Mouse (Mus musculus): ENCODE results near the gene Ptrhd1. TPM values are rescaled to one million over a fixed set of nuclear protein-coding genes. Genes with fewer than 3 reads are reported as not detected.

Gene Ptrhd1
- polyA plus RNA-seq (2015; fragmentation: Nextera tagmentation; extraction: Ambion mirVana) = 5.3 and 6.0 TPM in 2 replicates

DNA sequence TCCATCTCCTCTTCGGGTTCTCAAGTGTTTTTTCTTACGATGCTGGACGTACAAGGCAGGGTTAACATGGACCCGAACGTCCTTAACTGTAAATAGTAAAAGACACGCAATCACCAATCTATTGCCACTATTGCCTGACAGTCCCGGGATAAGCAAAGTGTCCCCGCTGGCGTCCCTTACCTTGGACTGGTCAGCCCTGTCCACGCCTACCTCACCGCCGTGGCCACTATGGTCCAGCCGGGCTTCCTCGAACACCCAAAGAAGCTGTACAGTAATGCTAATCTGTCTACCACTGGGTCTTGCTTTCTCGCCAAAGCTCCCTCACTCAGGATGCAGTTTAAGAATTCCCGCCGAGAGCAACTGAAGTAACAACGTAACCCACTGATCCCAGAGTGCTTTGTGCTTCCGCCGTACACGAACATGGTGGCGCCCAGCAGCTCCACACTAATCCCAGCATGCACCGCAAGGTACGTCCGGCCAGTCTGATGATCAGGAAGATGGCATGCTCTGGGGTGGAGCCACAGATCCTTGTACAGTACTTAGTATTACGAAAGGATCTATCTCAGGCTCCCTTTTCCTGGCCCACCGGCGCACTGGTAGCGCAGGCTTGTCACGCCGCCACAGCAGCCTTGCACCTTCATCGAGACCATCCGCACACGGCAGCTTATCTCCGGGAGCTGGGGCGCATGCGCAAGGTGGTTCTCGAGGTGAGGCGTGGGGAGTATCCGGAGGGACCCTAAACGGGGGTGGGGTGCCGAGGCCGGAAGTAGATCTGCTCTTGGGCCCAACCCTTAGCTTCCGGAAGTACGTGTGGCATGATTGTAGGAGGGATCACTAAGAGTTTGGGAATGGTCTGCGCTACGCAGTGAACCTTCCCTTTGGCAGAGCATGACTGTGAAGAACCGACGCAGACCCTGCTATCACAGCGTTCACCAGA lies at the start of gene Ptrhd1, which contains the start of gene Cenpo:
Gene Ptrhd1 (plus strand): TSS at position 456 of the 937 bp plus-strand sequence.
Gene Cenpo (minus strand): TSS at position 723 of the 937 bp plus-strand sequence.
- ATAC-seq (ENCODE audit: insufficient read depth, low FRiP score, low read depth) = peak; percentile 96
- WGBS = under 1% methylated on average over 50 of the region's 50 CpGs
- Histone ChIP-seq H3K9me3 (no peaks in the 10 kb centered on the region), H3K27ac (peak within 1 kb of the TSS; percentile 98), H3K4me3 (replicated peaks) (peak within 1 kb of the TSS; percentile 77), H3K9ac (peak within 1 kb of the TSS; percentile 60), H3K36me3 (peaks cover 3% of the 10 kb centered on the region; the same call in 1 of the 2 replicates), H3K27me3 (replicated peaks) (no peaks in the 10 kb centered on the region), H3K4me1 (0 out of 2 replicates have a peak, but pooled peaks cover 9% of the 10 kb centered on the region), H3K4me2 (peak within 1 kb of the TSS; percentile 66)

GRCm38 (mm10) chr12:4184648-4185047 lies 49.2 kb upstream of the Ptrhd1 start:
- peaks cover 8% of the 10 kb centered on the region; the same call in 1 of the 2 replicates for H3K4me1 ChIP-seq
- no peak overlapping the region for H3K4me3 ChIP-seq (replicated peaks)
- H3K36me3 ChIP-seq = no peaks in the 10 kb centered on the region
- no peak overlapping the region for H3K4me2 ChIP-seq
- no peak overlapping the region for H3K27ac ChIP-seq
- H3K27me3 ChIP-seq (replicated peaks) = no peaks in the 10 kb centered on the region
- no peaks in the 10 kb centered on the region for H3K9me3 ChIP-seq
- no peak for ATAC-seq (ENCODE audit: insufficient read depth, low FRiP score, low read depth)
- H3K9ac ChIP-seq = no peak overlapping the region
- WGBS = 43% methylated on average over 2 of the region's 2 CpGs

DNA sequence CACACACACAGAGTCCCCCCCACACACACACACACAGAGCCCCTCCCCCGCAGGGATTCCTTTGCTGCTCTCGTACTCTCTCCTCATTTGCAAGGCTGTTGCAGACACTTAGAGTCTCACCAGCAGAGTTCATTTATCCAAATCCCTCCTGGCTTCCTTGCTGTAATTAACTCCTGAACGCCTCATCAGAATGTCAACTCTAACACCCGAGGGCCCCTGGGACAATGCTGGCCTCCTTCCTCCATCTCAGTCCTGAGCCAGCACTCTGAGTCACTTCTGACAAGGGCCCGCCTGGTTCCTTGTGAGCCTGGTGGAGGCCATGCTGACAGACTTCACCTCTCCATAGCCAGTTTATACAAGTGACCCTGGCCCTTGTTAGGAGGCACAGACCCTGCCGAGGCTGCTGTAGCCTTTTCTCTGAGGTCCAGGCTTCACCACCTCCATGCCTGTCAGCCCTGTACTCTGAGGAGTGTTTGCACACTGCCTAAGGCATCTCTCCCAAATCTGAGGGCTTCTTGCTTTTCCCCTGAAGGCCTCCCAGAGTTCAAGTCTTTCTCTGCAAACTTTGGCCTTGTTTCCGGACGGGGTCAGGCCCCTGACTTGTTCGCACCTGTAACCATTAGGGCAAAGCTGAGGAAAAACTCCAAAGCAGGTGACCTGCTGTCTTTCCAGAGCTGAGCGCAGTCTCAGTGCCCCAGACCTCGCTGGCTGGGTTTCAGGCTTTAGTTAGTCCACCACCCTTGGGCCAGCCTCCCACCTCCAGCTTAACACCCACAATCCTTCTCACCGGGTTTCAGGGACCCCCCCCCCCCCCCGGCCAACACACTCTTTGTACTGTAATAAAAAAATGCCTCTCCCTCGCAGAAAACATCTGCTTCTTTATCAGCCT lies 45.4 kb upstream of the Ptrhd1 start:
- Histone ChIP-seq H3K27me3 (replicated peaks) (no peaks in the 10 kb centered on the region), H3K9me3 (no peaks in the 10 kb centered on the region), H3K9ac (no peak overlapping the region), H3K4me1 (peaks cover 19% of the 10 kb centered on the region), H3K4me3 (replicated peaks) (no peak overlapping the region), H3K36me3 (no peaks in the 10 kb centered on the region), H3K27ac (peak overlapping the region; percentile 58; the same call in 1 of the 2 replicates), H3K4me2 (no peak overlapping the region)
- ATAC-seq (ENCODE audit: insufficient read depth, low FRiP score, low read depth) = peak; percentile 51; the same call in 1 of the 2 replicates
- 37% methylated on average over 14 of the region's 14 CpGs for WGBS

GRCm38 (mm10) chr12:4189060-4189447 lies 44.8 kb upstream of the Ptrhd1 start:
- WGBS = 46% methylated on average over 5 of the region's 5 CpGs
- Histone ChIP-seq H3K4me3 (replicated peaks) (no peak overlapping the region), H3K27ac (no peak overlapping the region), H3K9ac (no peak overlapping the region), H3K9me3 (no peaks in the 10 kb centered on the region), H3K4me2 (no peak overlapping the region), H3K27me3 (replicated peaks) (no peaks in the 10 kb centered on the region), H3K36me3 (no peaks in the 10 kb centered on the region), H3K4me1 (peaks cover 23% of the 10 kb centered on the region)
- no peak for ATAC-seq (ENCODE audit: insufficient read depth, low FRiP score, low read depth)

DNA sequence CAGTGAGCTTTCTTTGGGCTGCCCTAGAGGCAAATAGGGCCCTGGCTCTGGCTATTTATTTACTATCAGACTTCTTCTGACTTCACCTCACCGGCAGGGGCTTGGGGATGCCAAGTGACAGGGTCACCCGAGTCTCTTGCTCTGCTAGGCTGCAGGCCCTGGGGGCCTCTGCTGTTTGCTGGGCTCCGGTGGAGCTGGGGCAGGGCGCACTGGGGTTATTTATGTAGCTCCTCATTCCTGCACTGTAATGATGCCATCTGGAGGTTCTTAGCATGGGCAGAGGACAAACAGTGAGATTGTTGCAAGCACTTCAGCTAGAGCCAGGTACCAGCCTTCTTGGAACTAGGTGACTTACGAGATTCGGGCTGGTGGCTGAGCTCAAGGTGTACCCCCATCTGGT lies 41.3 kb upstream of the Ptrhd1 start:
- Histone ChIP-seq H3K4me3 (replicated peaks) (no peak overlapping the region), H3K4me1 (peaks cover 23% of the 10 kb centered on the region), H3K4me2 (no peak overlapping the region), H3K9me3 (no peaks in the 10 kb centered on the region), H3K27me3 (replicated peaks) (no peaks in the 10 kb centered on the region), H3K27ac (no peak overlapping the region), H3K9ac (no peak overlapping the region), H3K36me3 (0 out of 2 replicates have a peak, but pooled peaks cover 3% of the 10 kb centered on the region)
- 56% methylated on average over 6 of the region's 6 CpGs for WGBS
- ATAC-seq (ENCODE audit: insufficient read depth, low FRiP score, low read depth) = no peak

GRCm38 (mm10) chr12:4193025-4193740 lies 40.6 kb upstream of the Ptrhd1 start:
- 34% methylated on average over 10 of the region's 10 CpGs for WGBS

GRCm38 (mm10) chr12:4194643-4195042 lies 39.2 kb upstream of the Ptrhd1 start:
- H3K4me2 ChIP-seq = no peak overlapping the region
- H3K9me3 ChIP-seq = no peaks in the 10 kb centered on the region
- no peak for ATAC-seq (ENCODE audit: insufficient read depth, low FRiP score, low read depth)
- no peak overlapping the region for H3K27ac ChIP-seq
- no peak overlapping the region for H3K9ac ChIP-seq
- peaks cover 15% of the 10 kb centered on the region for H3K4me1 ChIP-seq
- H3K27me3 ChIP-seq (replicated peaks) = no peaks in the 10 kb centered on the region
- H3K36me3 ChIP-seq = 0 out of 2 replicates have a peak, but pooled peaks cover 3% of the 10 kb centered on the region
- no peak overlapping the region for H3K4me3 ChIP-seq (replicated peaks)
- WGBS = 91% methylated on average over 14 of the region's 14 CpGs

More at GRCm38 (mm10) chr12:4193025-4193740, 40.6 kb upstream of the Ptrhd1 start:
- Histone ChIP-seq H3K27me3 (replicated peaks) (no peaks in the 10 kb centered on the region), H3K27ac (no peak overlapping the region), H3K4me1 (peaks cover 21% of the 10 kb centered on the region), H3K4me2 (no peak overlapping the region), H3K9me3 (no peaks in the 10 kb centered on the region), H3K9ac (no peak overlapping the region), H3K36me3 (0 out of 2 replicates have a peak, but pooled peaks cover 3% of the 10 kb centered on the region), H3K4me3 (replicated peaks) (no peak overlapping the region)
- peak; percentile 42; the same call in 1 of the 2 replicates for ATAC-seq (ENCODE audit: insufficient read depth, low FRiP score, low read depth)

DNA sequence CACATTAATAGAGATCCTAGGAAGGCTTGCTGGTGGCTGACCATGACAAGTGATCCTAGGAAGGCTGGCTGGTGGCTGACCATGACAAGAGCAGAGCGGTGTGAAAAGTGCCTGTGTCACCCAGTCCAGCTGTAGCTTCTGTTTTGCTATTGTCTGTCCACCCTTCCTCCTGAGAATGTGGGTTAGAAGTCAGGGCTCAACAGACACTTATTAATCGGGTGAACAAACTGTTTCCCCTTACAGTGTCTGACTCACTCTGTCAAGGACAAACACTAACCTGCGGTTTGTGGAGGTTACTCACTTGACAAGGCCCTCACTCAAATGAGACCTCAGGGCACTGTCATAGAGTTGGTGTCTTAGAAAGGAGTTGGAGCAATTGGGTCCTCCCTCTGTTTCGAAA lies 35.1 kb upstream of the Ptrhd1 start:
- Histone ChIP-seq H3K36me3 (0 out of 2 replicates have a peak, but pooled peaks cover 3% of the 10 kb centered on the region), H3K27me3 (replicated peaks) (no peaks in the 10 kb centered on the region), H3K4me2 (no peak overlapping the region), H3K27ac (no peak overlapping the region), H3K9ac (no peak overlapping the region), H3K4me1 (peaks cover under 1% of the 10 kb centered on the region; the same call in 1 of the 2 replicates), H3K9me3 (no peaks in the 10 kb centered on the region), H3K4me3 (replicated peaks) (no peak overlapping the region)
- 78% methylated on average over 4 of the region's 4 CpGs for WGBS
- no peak for ATAC-seq (ENCODE audit: insufficient read depth, low FRiP score, low read depth)

DNA sequence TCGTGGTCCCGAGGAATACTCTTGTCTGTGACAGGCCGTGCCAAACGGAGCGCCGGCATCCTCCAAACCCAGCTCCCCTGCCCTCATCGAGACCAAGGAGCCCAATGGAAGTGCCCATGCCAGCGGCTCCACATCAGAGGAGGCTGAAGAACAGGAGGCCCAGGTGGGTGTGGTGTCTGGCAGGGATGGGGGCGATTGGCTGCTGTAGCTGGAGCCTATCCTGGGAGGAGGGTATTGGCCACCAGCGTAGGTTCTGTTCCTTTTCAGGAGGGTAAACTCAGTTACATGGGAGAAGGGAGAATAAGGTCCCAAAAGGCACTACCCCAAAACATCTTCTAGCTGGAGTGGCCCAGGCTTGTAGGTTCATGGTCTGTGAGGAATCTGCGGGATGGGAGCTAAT lies 34.6 kb upstream of the Ptrhd1 start:
- Histone ChIP-seq H3K27me3 (replicated peaks) (no peaks in the 10 kb centered on the region), H3K9ac (no peak overlapping the region), H3K9me3 (no peaks in the 10 kb centered on the region), H3K36me3 (0 out of 2 replicates have a peak, but pooled peaks cover 3% of the 10 kb centered on the region), H3K4me1 (no peaks in the 10 kb centered on the region), H3K4me3 (replicated peaks) (no peak overlapping the region), H3K27ac (no peak overlapping the region), H3K4me2 (no peak overlapping the region)
- ATAC-seq (ENCODE audit: insufficient read depth, low FRiP score, low read depth) = no peak
- 92% methylated on average over 11 of the region's 11 CpGs for WGBS

DNA sequence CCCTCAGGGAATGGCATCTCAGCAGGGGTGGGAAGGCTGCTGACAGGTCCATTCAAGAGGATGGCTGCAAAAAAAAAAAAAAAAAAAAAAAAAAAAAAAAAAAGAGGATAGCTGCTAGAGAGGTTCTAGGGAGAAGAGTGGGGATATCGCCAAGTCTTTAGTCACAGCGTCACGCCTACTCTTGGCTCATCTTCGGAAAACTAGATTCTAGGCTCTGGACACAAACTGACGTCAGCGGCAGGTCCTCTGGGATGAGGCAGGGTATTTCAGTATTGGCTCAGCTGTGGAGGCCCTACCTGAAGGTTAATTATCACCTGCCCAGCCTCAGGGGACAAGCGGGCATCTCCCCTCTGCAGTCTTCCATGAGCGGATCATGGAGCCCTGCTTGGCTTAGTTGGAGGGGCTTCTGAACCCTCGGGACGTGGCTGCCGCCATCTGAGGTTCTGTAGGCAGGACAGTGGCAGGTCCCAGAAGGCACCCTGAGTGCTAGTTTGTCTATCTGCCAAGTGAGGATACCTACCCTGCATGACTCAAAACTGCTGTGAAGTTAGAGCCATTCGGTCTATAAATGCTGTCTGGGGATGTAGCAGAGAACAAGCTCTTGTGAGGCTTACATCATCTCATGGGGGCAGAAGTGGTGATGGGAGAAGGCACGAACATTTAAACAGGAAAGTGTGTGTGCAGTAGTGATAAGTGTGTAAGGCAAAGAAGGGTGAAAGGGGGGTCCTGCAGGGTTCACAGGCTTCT lies 32.2 kb upstream of the Ptrhd1 start:
- ATAC-seq (ENCODE audit: insufficient read depth, low FRiP score, low read depth) = no peak
- no peak overlapping the region for H3K4me2 ChIP-seq

More for the DNA sequence above, 32.2 kb upstream of the Ptrhd1 start:
- no peaks in the 10 kb centered on the region for H3K9me3 ChIP-seq
- H3K36me3 ChIP-seq = peaks cover 4% of the 10 kb centered on the region; the same call in 1 of the 2 replicates
- no peaks in the 10 kb centered on the region for H3K27me3 ChIP-seq (replicated peaks)
- H3K9ac ChIP-seq = no peak overlapping the region
- H3K27ac ChIP-seq = no peak overlapping the region
- 89% methylated on average over 13 of the region's 13 CpGs for WGBS
- no peaks in the 10 kb centered on the region for H3K4me1 ChIP-seq
- no peak overlapping the region for H3K4me3 ChIP-seq (replicated peaks)

All from stomach, embryonic 15.5 days (tissue).